Mouse (Mus musculus): ENCODE results near the gene Ociad2.

Gene Ociad2

GRCm38 (mm10) chr5:73340723-73341235 lies at the start of gene Ociad2:
Ociad2 (minus strand) TSS chr5:73341028.
- no peak for DNase-seq

GRCm38 (mm10) chr5:73383647-73383970 lies 42.8 kb upstream of the Ociad2 start:
- no peak for DNase-seq

- DNase-seq = peak; percentile 80
Observed at GRCm38 (mm10) chr5:73382737-73383646, 42.2 kb upstream of the Ociad2 start.

- DNase-seq = no peak
Observed at GRCm38 (mm10) chr5:73381976-73382540, 41.2 kb upstream of the Ociad2 start.

DNA sequence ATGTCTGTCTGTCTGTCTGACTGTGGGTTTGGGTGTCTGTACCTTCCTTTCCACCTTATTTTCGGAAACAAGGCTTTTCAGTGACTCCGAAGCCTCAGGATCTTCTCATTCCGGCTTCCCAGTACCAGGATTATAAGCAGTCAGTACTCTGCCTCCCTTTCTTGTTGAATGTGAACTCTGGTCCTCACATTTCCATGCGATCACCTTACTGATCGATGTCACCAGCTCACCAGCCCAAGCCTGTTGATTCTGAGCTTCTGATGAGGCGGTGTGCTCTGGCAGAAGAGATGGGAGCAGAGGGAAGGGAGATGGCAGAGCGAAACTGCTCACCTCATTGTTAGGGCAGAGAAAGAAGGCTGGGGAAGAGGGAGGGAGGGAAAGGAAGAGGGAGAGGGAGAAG lies 40.7 kb upstream of the Ociad2 start:
- DNase-seq = no peak

DNA sequence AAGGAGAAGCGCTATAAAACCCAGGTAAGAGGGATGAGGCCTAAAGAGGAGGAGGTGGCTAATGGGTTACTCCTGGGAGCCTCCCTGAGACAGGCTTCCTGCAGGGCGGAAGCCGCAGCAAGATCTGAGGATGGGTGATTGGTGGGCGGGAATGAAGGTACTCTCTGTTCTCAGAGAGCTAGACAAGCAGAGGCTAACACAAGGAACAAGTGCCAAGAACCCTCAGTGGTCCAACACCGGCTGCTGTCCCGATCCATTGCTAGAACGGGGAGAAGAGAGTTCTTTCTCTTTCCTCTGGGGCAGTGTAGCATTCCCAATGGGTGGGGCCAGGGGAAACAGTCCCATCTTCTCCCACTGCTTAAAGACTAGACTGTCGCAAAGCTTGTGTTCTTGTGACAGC lies 40.0 kb upstream of the Ociad2 start:
- no peak for DNase-seq

GRCm38 (mm10) chr5:73379908-73380307 lies 39.1 kb upstream of the Ociad2 start:
- peak; percentile 87 for DNase-seq

GRCm38 (mm10) chr5:73376491-73376890 lies 35.7 kb upstream of the Ociad2 start:
- DNase-seq = no peak

GRCm38 (mm10) chr5:73376041-73376440 lies 35.2 kb upstream of the Ociad2 start:
- DNase-seq = no peak

DNA sequence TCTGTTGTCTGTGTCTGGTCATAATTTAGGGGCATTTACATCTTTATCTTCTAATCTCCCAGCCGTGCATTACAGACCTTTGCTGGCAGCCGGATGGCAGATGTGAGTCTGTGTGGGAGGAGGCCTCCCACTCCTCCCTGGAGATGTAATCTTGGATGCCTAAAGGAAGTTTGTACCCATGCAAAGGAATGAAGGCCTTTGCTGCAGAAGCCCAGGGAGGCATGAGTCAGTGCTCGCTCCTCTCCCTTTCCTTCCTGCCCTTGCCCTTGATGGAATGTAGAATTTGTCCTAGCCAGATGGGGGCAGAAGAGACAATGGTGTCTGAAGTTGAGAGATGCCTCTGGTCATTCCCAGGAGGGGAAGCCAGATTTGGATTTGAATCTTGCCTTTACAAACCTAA lies 32.4 kb upstream of the Ociad2 start:
- no peak for DNase-seq

GRCm38 (mm10) chr5:73372601-73373000 lies 31.8 kb upstream of the Ociad2 start:
- DNase-seq = no peak

- DNase-seq = no peak
Observed at GRCm38 (mm10) chr5:73369731-73370130, 28.9 kb upstream of the Ociad2 start.

DNA sequence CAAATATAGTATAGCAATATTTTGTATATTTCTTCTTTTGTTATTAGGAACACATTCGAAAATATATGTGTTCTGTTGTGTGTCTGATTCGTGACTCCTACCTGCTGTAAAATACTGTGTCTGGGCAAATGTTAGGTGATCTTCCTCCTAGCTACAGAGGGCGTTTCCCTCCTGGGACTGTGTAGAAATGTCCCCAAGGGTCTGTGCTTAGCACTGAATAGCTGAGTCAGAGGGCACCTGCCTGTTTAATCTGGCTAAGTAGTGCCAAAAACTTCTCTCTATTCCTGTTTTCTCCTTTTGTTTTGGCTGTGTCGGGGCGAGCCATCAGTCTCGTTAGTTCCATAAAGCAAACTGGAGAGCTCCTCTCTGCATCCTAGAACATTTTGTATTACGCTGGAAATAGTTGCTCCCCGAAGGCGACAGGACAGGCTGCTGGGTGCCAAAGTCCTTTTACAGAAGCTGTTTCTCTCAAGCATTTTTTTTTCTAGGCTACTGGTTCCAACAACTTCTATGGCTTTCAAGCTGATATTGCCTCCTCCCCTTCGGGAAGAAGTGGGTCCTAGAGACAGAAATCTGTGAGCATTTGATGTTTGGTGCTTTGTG lies 28.1 kb upstream of the Ociad2 start:
- DNase-seq = no peak

GRCm38 (mm10) chr5:73367906-73368305 lies 27.1 kb upstream of the Ociad2 start:
- DNase-seq = no peak

GRCm38 (mm10) chr5:73364107-73364864 lies 23.5 kb upstream of the Ociad2 start:
- no peak for DNase-seq

DNA sequence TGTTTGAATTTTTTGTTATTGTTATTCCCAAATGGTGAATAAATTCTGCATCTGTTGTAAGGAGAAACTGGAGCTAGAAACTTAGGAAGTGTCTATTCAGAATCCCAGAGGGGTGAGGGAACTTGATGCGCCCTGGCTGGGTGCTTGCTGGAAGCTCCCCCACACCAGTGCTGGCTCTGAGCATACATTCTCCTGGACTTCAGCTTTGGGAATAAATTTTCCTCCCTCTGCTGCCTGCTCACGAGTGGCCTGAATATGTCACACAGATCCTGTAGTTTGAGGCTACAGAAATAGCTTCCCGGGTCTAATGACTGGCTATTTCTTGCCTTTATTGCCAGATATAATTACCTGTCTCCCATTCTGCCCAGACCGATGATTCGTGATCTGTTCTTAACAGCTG lies 22.0 kb upstream of the Ociad2 start:
- DNase-seq = no peak

GRCm38 (mm10) chr5:73362338-73362737 lies 21.5 kb upstream of the Ociad2 start:
- DNase-seq = no peak

DNA sequence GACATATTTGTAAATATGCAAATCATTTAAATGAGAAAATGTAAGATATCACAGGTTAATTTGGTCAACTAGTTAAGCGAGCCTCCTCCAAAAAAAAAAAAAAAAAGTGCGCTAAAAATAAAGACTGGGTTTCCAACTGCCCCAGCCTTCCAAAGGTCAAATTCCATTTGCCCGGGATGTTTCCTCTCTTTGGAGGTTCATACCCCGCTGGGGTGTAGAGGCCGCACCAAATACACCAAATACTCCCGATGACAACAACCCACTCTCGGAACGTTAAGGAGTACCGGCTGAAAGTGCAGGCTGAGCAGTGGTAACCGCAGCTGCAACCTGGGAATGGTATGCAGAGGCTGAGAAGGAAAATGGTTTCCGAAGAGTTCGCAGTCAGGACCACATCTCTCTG lies 19.4 kb upstream of the Ociad2 start:
- peak; percentile 13 for DNase-seq

GRCm38 (mm10) chr5:73359752-73360141 lies 18.9 kb upstream of the Ociad2 start:
- DNase-seq = peak; percentile 5

DNA sequence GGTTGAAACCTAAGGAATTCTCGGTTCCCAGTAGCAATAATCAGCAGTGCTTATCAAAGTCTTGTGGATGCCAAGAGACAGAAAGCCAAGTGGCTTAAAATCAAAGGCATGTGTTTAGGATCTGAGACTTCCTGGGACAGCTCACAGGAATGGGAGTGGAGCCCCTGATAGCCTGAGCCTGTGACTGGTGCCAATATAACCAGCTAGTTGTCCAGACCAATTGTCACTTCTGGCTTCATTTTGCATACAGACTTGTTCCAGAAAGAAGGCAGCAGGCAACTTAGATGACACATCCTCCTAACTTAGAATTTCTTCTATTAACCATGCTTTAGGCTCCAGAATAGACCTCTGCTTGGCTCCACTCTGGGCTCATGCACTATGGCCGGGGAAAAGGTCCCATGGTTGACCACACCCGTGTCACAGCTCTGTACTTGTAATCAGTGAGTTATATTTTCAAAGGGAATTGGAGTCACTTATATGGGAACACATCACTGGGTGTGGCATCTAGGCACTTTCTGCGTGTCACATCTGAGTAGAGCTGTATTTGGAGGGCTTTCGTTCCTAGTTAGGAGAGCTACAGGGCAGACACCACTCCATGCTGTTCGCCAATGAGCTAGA lies 18.4 kb upstream of the Ociad2 start:
- DNase-seq = no peak

DNA sequence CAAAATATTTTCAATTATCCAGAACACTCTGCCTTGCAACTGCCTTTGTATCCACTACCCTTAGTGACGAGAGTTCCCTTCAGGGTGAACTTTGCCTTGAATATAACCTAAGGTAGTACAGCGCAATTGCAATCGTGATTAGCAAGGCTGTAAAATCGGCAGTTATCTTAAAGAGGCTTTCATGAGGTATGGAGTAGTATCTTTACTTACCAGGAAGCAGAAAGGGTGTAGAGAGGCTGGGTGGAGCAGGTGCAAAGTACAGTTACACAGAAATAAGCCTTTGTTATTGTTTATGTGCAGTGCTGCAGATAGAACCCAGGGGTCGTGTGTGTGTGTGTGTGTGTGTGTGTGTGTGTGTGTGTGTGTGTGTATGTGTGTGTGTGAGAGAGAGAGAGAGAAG lies 14.6 kb upstream of the Ociad2 start:
- no peak for DNase-seq

- no peak for DNase-seq
Observed at GRCm38 (mm10) chr5:73353978-73354377, 13.2 kb upstream of the Ociad2 start.

DNA sequence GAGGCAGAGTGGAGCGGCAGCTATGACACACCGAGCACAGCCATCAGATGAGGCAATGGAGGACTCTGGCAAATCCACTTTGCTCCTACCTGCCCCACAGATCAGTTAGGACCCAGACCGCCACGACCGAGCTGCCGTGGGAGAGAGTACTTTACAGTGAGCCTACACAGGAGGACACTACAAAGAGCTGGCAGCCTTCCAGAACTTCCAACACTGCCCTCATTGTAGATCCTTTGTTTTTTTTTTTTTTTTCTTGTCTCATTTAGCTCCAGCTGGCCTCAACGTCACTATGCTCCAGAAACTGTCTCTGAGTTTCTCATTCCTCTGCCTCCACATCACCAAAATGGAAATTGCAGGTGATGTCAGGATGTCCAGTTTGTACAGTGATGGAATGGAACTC lies 12.7 kb upstream of the Ociad2 start:
- no peak for DNase-seq

Data from embryo, embryonic 11 days (tissue).